Mouse (Mus musculus) kidney, postnatal 0 days (tissue): ENCODE data around the gene Als2cr12. TPM values are rescaled to one million over a fixed set of nuclear protein-coding genes. Genes with fewer than 3 reads are reported as not detected.

Source experiments
- ATAC-seq: fragments of 200-750 bp; cut with Nextera tagmentation; replicated peaks from 2 replicates; pipeline ENCODE4 v1.8.0; 2017; ENCODE audit warnings: low read depth, moderate number of reproducible peaks, moderate TSS enrichment, moderate library complexity; ENCODE audit not compliant: low FRiP score
- DNase-seq: peaks from one replicate; pipeline ENCODE4 v3.0.0-alpha.2; 2016; ENCODE audit warnings: low spot score
- H3K27ac ChIP-seq: fragments of 300-500 bp; sonication (generic); 2 replicates; pipeline ENCODE4 v1.5.1; 2014; ENCODE audit warnings: mild to moderate bottlenecking
- H3K27me3 ChIP-seq: fragments of 300-500 bp; sonication (generic); 2 replicates; pipeline ENCODE4 v1.6.1; 2014; ENCODE audit warnings: low read length, mixed read lengths; ENCODE audit not compliant: insufficient read depth
- H3K36me3 ChIP-seq: fragments of 300-500 bp; sonication (generic); 2 replicates; pipeline ENCODE4 v1.6.1; 2014; ENCODE audit warnings: low read length, mixed read lengths; ENCODE audit not compliant: insufficient read depth
- H3K4me1 ChIP-seq: fragments of 300-500 bp; sonication (generic); replicated peaks from 2 replicates; pipeline ENCODE4 v1.6.1; 2014; ENCODE audit warnings: antibody characterized with exemption, low read length, mixed read lengths; ENCODE audit not compliant: insufficient read depth
- H3K4me2 ChIP-seq: fragments of 300-500 bp; sonication (generic); 2 replicates; pipeline ENCODE4 v1.6.1; 2014; ENCODE audit warnings: mild to moderate bottlenecking, low read length, moderate library complexity, mixed read lengths
- H3K4me3 ChIP-seq: fragments of 300-500 bp; sonication (generic); replicated peaks from 2 replicates; pipeline ENCODE4 v1.5.1; 2014; ENCODE audit warnings: low read depth, low read length
- H3K9ac ChIP-seq: fragments of 300-500 bp; sonication (generic); 2 replicates; pipeline ENCODE4 v1.6.1; 2014; ENCODE audit warnings: low read depth, low read length
- H3K9me3 ChIP-seq: fragments of 300-500 bp; sonication (generic); replicated peaks from 2 replicates; pipeline ENCODE4 v1.6.1; 2016; ENCODE audit warnings: low read length, inconsistent platforms, mixed read lengths
- CTCF ChIP-seq: IDR thresholded peaks from 2 replicates; pipeline ENCODE4 v1.5.1; 2016; ENCODE audit warnings: antibody characterized with exemption, low read depth, mild to moderate bottlenecking, moderate library complexity
- WGBS: fragments of 180-500 bp; shearing (Covaris S2); extraction: QIAGEN DNeasy Blood & Tissue Kit; methylation state at CpG from one replicate; pipeline ENCODE4 v1.1.7; 2014; 5-methylcytosine and 5-hydroxymethylcytosine counted together
- polyA plus RNA-seq: library from polyadenylated mRNA; unstranded; fragments of >200 nt; fragmentation: Nextera tagmentation; extraction: Ambion mirVana; gene quantifications from 2 replicates; pipeline ENCODE4 v1.2.1, GENCODE M21; 2015

Gene Als2cr12
- polyA plus RNA-seq, 1 experiment from 2014 or later = 0.92 TPM

GRCm38 (mm10) chr1:58725095-58725494 lies 29.3 kb upstream of the Als2cr12 start:
- Histone ChIP-seq H3K27me3 (no peaks in the 10 kb centered on the region), H3K36me3 (peaks cover 19% of the 10 kb centered on the region), H3K27ac (peak overlapping the region; percentile 68; the same call in 1 of the 2 replicates), H3K9ac (no peak overlapping the region), H3K4me1 (peaks cover 5% of the 10 kb centered on the region; the same call in 1 of the 2 replicates), H3K4me2 (no peak overlapping the region), H3K4me3 (no peak overlapping the region), H3K9me3 (no peaks in the 10 kb centered on the region)
- ATAC-seq (no peak), DNase-seq (no peak)
- TF ChIP-seq CTCF = no peak

- no peak overlapping the region for H3K27ac ChIP-seq
- 28% methylated on average over 9 of the region's 9 CpGs for WGBS
- DNase-seq (no peak), ATAC-seq (no peak)
- no peaks in the 10 kb centered on the region for H3K27me3 ChIP-seq
- peaks cover 18% of the 10 kb centered on the region for H3K36me3 ChIP-seq
- H3K9me3 ChIP-seq = no peaks in the 10 kb centered on the region
- H3K4me3 ChIP-seq = no peak overlapping the region
- H3K4me2 ChIP-seq = no peak overlapping the region
- H3K4me1 ChIP-seq = peaks cover 5% of the 10 kb centered on the region; the same call in 1 of the 2 replicates
- no peak for TF ChIP-seq CTCF
- no peak overlapping the region for H3K9ac ChIP-seq
These were observed 28.7 kb upstream of the Als2cr12 start for GRCm38 (mm10) chr1:58724533-58724932.

DNA sequence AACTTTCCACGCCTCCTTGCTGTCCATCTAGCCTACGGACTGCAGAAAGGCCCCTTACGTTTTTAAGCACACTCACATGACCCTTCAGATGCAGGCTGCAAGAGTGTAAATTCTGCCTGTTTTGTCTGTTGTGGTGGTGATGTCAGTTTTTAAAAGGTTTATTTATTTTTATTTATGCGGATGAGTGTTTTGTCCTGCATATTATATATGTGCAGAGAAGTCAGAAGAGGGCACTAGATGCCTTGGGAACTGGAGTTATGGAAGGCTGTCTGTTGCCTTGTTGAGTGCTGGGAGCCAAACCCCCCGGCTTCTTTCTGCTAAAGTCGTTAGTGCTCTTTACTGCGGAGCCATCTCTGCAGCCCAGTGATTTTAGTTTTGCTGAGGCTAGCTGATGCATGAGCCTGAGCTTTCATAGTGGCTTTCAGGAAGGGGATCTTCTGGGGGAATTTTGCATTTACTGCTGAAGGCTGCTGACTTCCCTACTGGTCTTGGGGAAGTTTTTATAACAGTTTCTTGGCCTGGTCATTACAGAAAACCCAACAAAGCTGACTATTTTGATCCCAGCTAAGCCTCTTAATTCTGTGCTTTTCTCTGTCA lies 28.1 kb upstream of the Als2cr12 start:
- H3K27ac ChIP-seq = peak overlapping the region; percentile 48
- TF ChIP-seq CTCF = no peak; the same call in 1 of the 2 replicates
- H3K9me3 ChIP-seq = no peaks in the 10 kb centered on the region
- peaks cover 5% of the 10 kb centered on the region; the same call in 1 of the 2 replicates for H3K4me1 ChIP-seq
- WGBS = 29% methylated on average over 7 of the region's 7 CpGs
- peaks cover 21% of the 10 kb centered on the region for H3K36me3 ChIP-seq
- no peak overlapping the region for H3K4me3 ChIP-seq
- no peak for DNase-seq
- no peak for ATAC-seq
- no peaks in the 10 kb centered on the region for H3K27me3 ChIP-seq
- H3K4me2 ChIP-seq = 0 out of 2 replicates have a peak overlapping the region, but pooled peaks have one; percentile 8
- H3K9ac ChIP-seq = no peak overlapping the region

DNA sequence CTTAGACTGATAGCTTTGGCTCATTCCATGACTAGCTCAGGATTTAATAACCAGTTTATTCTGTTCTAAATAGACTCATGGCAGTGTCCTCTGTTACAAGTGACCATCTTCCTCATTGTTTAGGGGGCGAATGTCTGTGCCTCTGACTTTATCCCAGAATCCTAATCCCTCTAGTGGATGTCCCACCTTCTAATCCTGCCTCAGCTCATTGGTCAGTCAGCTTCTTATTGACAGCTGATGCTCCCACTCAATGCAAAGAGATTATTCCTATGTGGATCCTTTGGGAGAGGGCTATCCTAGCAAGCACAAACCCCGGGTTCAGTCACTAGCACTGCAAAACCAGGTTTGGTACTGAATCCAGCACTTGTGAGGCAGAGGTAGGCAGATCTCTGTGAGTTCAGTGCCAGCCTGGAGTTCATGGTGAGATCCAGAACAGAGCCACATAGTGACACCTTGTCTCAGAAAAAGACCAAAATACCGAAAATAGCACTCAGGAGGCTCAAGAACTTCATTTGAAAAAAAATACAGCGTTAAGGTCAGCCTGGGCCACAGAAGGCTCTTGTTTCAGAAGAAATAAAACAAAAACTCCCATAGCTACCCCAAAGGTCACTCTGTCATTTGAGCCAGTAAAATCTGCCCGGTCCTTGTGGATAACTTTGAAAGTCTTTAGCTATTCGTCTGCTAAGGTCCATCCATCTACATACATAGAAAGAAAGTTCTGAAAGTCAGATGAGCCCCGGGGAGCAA lies 27.4 kb upstream of the Als2cr12 start:
- no peak for ATAC-seq
- H3K4me2 ChIP-seq = 0 out of 2 replicates have a peak overlapping the region, but pooled peaks have one; percentile 8
- 31% methylated on average over 7 of the region's 7 CpGs for WGBS
- DNase-seq = no peak
- H3K9me3 ChIP-seq = no peaks in the 10 kb centered on the region
- H3K4me1 ChIP-seq = peaks cover 5% of the 10 kb centered on the region; the same call in 1 of the 2 replicates
- no peak overlapping the region for H3K4me3 ChIP-seq
- TF ChIP-seq CTCF = no peak
- peaks cover 22% of the 10 kb centered on the region for H3K36me3 ChIP-seq
- H3K9ac ChIP-seq = no peak overlapping the region
- peak overlapping the region; percentile 48 for H3K27ac ChIP-seq
- H3K27me3 ChIP-seq = no peaks in the 10 kb centered on the region

- H3K9me3 ChIP-seq = no peaks in the 10 kb centered on the region
- H3K36me3 ChIP-seq = peaks cover 22% of the 10 kb centered on the region; the same call in 1 of the 2 replicates
- no peak overlapping the region for H3K4me2 ChIP-seq
- no peak overlapping the region for H3K9ac ChIP-seq
- H3K4me1 ChIP-seq = peaks cover 5% of the 10 kb centered on the region; the same call in 1 of the 2 replicates
- DNase-seq (no peak), ATAC-seq (no peak)
- no peaks in the 10 kb centered on the region for H3K27me3 ChIP-seq
- 87% methylated on average over 11 of the region's 11 CpGs for WGBS
- TF ChIP-seq CTCF = no peak
- no peak overlapping the region for H3K27ac ChIP-seq
- H3K4me3 ChIP-seq = no peak overlapping the region
These were observed 26.5 kb upstream of the Als2cr12 start for GRCm38 (mm10) chr1:58722115-58722938.

- ATAC-seq = no peak
- H3K36me3 ChIP-seq = peaks cover 15% of the 10 kb centered on the region; the same call in 1 of the 2 replicates
These were observed 25.2 kb upstream of the Als2cr12 start for GRCm38 (mm10) chr1:58720988-58721387.

More at GRCm38 (mm10) chr1:58720988-58721387, 25.2 kb upstream of the Als2cr12 start:
- H3K27ac ChIP-seq = no peak overlapping the region
- no peak overlapping the region for H3K4me3 ChIP-seq
- no peak overlapping the region for H3K4me2 ChIP-seq
- no peaks in the 10 kb centered on the region for H3K27me3 ChIP-seq
- no peaks in the 10 kb centered on the region for H3K9me3 ChIP-seq
- DNase-seq = no peak
- H3K9ac ChIP-seq = no peak overlapping the region
- TF ChIP-seq CTCF = no peak
- peaks cover 8% of the 10 kb centered on the region for H3K4me1 ChIP-seq
- 67% methylated on average over 4 of the region's 4 CpGs for WGBS
